Mouse (Mus musculus) hematopoietic multipotent progenitor cell, adult 10-12 weeks (in vitro differentiated cells): Measurements from ENCODE around the gene Las1l. TPM values are rescaled to one million over a fixed set of nuclear protein-coding genes. Genes with fewer than 3 reads are reported as not detected.

Source experiments
- polyA plus RNA-seq: library from polyadenylated mRNA; stranded (reverse); fragments of >175 nt; gene quantifications from 2 replicates; pipeline ENCODE4 v1.2.3, GENCODE M21; 2012; ENCODE audit warnings: low replicate concordance

Las1l gene
- polyA plus RNA-seq: 7.4 and 15.8 TPM in 2 replicates

GRCm38 (mm10) chrX:95956497-95957293 lies at the start of gene Las1l:
Gene Las1l, minus strand, starts transcription at chrX:95956962.

Other genes with a start within 250 kb of the Las1l start
- gene Zc3h12b, start 245.3 kb downstream of the Las1l start, polyA plus RNA-seq: 0.13 and 0.27 TPM in 2 replicates
- gene Msn, start 139.1 kb upstream of the Las1l start, polyA plus RNA-seq: 49.6 and 131 TPM in 2 replicates